Mouse (Mus musculus) hindlimb bud, embryonic 11.5 days (tissue): ENCODE results near the gene Acsm1.
"Not testable (repeated sequence)": the region's sequence is repeated elsewhere in the genome, so short reads cannot be mapped to it uniquely, and the experiment has no call there.

Experiments used
- DNase-seq: peaks from one replicate; pipeline ENCODE4 v3.0.0-alpha.2; 2012; ENCODE audit warnings: low read depth, low spot score; ENCODE audit errors: extremely low spot score

Gene Acsm1

DNA sequence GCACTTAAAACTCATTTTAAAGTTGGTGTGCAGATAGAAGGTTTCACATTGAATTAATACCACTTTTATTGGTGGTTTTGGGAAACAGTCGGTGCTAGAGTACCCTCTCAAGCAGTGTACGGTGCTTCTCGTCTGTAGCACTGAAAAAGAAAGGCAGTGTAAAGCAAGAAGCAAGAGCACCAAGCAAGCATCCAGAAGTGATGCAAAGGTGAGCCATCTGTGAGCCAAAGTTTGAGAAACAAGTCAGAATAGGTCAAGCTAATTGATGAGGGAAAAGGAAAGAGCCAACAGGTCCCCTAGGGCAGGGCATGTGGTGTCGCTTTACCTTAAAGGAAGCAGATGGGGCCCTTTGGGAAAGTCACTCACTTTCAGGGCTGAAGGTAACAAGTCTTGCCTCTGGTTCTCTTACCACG lies at the start of gene Acsm1:
Acsm1 (plus strand) TSS at position 363 of the 413 bp plus-strand sequence.
- DNase-seq: no peak

DNA sequence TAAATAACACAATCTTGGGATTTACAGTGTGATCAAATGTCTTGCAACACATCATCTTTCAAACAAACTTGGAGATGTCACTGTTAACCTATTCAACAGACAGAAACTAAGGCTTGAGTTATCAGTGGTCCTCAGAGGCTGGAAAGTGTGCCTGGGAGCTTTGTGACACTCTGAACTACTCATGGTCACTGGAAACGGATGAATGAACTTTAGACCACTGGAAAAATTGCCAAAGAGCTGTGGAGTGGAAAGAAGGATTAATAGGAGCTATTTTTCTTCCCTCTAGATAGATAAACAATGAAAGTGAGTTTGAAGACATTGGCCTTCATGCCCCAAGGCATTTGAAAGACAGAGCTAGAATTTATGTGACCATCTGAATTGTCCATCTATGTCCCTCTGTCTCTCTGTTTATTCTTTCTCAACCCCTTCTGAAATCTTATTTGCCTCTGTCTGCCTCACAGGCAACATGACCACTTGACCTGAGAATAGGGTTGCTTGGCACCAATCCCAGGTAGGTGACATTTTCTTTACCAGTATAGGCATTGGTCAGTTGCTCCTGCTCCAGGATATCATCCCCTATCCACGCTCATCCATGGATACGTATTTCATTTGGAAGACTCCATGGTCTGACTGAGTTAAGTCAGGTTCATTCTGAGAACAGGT lies 46.9 kb upstream of the Acsm1 start:
- no peak for DNase-seq

- no peak for DNase-seq
These were observed 46.4 kb upstream of the Acsm1 start for GRCm38 (mm10) chr7:119560452-119560835.

- no peak for DNase-seq
These were observed 45.4 kb upstream of the Acsm1 start for GRCm38 (mm10) chr7:119561441-119561840.

DNA sequence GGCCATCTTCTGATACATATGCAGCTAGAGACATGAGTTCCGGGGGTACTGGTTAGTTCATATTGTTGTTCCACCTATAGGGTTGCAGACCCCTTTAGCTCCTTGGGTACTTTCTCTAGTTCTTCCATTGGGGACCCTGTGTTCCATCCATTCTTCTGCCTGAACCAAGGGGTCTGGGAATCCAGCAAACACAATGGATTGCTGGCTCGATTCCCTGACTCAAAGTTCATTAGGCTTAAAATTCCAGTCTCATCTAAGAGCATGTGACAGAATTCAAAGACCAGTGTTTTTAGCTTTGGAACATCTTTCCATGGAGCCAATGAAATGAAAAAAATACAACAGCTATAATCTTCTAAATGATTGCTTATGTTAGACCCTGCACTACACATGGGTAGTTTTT lies 44.4 kb upstream of the Acsm1 start:
- not testable (repeated sequence) for DNase-seq

- no peak for DNase-seq
These were observed 12.2 kb upstream of the Acsm1 start for GRCm38 (mm10) chr7:119594530-119595107.

DNA sequence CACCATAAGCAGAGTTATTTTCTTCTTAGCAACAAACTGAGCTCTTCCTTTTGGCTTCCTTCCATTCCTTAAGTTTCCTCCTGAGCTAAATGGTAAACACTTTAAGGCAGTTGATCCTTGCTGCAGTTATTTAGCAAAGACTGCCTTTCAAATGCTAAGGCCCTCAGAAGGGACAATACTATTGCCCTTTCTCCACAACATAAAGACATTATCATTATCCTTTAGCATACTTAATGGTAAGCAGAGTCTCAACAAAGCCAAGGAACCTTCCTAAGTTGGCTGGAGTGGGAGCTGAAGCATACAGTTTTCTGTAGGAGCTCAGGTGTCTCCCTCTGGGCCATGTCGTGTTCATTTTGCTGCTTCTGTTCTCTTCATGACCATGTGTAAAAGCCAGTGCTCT lies 11.5 kb upstream of the Acsm1 start:
- DNase-seq: no peak

DNA sequence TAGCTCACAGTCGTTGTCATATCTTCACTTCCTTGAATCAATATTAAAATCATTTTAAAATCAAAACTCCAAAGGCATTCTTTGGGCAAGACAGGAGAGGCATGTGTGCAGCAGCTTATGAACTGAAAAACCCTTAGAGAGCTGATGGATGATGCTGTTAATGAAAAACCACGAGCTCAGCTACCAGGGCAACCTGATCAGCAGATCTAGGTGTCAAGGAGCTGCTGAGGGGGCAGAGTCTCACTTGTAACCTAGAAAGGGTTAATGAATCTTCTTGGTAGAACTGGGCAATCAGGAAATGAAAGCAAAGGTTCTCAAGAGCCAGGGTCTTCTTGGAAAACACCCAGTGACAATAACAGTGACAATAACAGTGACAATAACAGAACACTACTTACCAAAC lies 10.3 kb upstream of the Acsm1 start:
- no peak for DNase-seq

GRCm38 (mm10) chr7:119601195-119601953 lies 5.5 kb upstream of the Acsm1 start:
- DNase-seq: no peak

- DNase-seq: no peak
These were observed 4.9 kb upstream of the Acsm1 start for GRCm38 (mm10) chr7:119601954-119602317.

GRCm38 (mm10) chr7:119604903-119605483 lies 1.8 kb upstream of the Acsm1 start:
- DNase-seq: no peak

DNA sequence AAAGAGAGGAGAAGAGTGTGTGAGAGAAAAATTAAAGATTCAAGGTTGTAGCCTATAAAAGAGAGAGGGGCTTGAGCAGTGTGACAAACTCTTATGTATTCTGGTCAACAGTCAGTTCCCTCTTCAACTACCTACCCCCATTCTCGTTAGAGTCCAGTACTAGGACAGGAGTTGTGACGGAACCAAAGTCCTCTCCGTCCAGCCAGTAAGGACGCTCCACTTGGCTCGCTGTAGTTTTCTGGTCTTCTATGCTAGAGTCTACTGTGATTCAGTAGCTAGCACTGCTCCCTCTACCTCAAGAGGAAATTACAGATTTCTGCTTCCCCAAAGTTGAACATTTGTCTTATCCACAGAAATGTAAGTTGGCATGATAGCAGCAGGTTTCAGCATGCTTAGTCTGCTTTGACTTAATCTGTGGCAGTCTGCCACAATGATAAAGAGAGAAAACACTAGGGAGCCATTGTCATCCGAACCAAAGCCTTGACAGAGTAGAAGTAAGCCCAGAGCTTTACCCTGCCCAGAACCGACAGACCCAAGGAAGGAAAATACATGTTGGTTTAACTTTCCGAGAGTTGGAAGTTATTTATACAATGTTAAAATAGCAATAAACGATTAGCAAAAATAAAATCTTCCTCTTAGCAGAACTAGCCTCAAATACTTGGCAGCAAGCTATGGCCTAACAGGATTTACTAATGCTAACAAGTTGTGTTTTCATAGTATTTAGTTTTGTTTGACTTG lies 731 bp upstream of the Acsm1 start:
- no peak for DNase-seq

GRCm38 (mm10) chr7:119607796-119608515 lies 1.1 kb downstream of the Acsm1 start:
- DNase-seq: no peak

- no peak for DNase-seq
These were observed 9.7 kb downstream of the Acsm1 start for GRCm38 (mm10) chr7:119616531-119616930.

- no peak for DNase-seq
These were observed 10.8 kb downstream of the Acsm1 start for GRCm38 (mm10) chr7:119617593-119617992.

DNA sequence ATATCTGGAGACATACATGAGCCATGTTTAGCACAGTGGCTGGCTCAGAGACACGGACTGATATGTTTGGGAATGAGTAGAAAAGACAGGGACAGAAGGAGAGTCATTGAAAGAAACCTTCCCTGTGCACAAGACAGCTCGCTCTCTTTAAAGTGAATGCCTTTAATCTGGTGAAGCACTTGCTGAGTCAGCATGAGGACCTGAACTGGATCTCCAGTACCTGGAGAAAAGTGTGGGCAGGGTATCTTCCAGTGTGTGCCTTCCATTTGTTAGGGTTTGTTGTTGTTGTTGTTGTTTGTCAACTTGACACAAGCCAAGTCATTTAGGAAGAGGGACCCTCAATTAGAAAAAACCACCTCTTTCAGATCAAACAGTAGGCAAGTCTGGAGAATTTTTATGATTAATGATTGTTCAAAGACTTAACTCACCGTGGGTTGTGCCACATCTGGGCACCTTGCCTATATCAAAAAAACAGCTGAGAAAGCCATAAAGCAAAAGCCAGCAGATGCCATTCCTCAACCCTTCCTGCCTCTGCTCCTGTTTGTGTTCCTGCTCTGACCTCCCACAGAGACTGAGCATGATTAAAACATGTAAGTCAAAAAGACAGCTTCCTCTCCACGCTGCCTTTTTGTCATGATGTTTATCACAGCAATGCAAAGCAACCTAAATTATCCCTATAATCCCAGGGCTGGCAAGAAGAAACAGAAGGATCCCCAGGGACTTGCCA lies 11.5 kb downstream of the Acsm1 start:
- no peak for DNase-seq

GRCm38 (mm10) chr7:119620157-119620556 lies 13.3 kb downstream of the Acsm1 start:
- no peak for DNase-seq

DNA sequence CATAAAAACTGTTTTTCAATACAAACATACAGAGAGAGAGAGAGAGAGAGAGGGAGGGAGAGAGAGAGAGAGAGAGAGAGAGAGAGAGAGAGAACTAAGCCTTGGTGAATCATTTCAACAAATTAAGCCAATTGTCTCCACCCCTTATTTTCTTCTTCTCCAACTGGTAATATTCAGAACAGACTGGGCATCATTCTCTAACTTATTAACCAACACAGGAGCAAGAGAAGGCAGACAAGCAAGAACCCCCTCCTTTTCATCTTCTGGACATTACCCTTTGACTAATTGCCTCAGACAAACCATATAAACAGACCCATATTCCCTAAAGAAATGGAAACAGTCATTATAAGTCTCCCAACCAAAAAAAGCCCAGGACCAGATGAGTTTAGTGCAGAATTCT lies 31.9 kb downstream of the Acsm1 start:
- DNase-seq: no peak

DNA sequence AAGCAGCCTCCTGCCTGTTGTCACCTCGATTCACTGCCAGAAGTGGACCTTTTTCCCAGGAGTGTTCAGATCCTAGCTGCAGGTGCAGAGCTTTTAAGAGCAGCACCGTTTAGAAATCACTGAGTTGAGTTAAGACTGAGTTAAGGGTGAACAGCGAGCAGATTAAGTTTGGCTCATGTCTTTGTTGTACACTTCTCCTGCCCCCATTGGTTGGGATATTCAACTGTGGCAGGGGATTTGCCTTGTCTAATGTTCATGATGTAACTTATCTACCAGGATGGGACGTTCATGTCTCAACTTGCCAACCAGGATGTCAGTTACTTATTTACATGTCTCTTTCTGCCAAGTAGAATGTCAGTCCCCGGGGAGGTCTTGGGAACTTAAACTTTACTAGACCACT lies 35.5 kb downstream of the Acsm1 start:
- no peak for DNase-seq

DNA sequence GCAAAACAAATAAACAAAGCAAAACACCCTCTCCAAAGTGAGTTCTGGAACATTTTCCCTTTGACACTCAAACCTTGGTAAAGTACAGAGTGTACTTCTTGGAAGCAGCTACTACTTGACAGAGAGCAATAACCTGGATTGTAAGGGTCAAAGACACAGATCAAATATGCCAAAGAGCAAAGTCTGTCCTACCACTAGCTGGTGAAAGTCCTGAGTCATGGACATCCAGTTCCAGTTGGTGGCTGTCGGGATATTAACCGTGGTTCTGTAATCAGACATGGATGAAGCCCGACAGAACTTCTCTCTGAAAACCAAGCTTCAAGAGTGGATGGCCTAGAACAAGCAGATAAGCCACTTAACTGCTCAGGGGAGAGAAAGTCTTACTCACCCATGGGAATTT lies 61.1 kb downstream of the Acsm1 start:
- no peak for DNase-seq
